Mouse (Mus musculus): ENCODE data around the gene Chrna10. TPM values are rescaled to one million over a fixed set of nuclear protein-coding genes. Genes with fewer than 3 reads are reported as not detected.

The Chrna10 gene
- not detected in 2 replicates for total RNA-seq (2012; rRNA removed)
- not detected for polyA plus RNA-seq (2012; ENCODE audit: insufficient read depth in 1 of 2, insufficient read length in 2 of 2, low read depth in 1 of 2, low replicate concordance in 2 of 2, missing spikeins in 1 of 2)

DNA sequence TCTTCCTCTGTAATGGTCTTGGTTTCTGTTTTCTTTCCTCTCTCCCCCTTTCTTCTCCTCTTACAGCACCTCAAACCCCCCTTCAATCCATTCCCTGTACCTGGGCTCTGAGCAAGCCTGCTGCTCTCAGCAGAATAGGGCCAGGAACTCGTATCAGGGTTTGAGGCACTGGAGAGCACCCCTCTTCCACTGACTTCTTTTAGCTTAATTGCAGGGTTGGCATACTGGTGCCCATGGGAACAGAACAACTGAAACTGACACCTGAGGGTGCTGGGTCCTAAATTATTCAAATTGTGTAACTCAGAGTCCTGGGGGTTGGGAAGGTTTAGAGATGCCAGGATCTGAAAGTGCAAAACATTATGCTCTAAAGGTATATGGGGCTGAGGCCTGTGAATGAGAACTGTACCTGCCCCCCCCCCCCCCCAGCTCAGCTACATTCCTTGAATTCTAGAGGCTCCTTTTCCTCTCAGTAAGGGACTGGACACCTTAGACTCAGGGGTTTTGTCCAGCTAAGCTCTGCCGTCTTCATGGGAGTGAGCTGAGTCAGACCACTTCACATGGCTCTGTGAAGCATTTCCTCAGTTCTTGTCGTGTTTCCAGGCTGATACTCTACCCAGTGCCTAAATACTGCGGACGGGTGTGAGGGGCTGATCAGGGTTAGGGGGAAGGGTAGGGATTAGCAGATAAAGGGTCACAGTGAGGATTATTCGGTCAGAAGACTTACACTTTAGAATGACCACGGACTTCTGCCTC lies at the start of gene Chrna10:
Chrna10 (minus strand) TSS at position 250 of the 753 bp plus-strand sequence.
- H3K4me3 ChIP-seq (ENCODE audit: control insufficient read depth in 1 of 2, insufficient read depth in 1 of 2, low read depth in 2 of 2, low read length in 2 of 2): no peak within 1 kb of the TSS
- H3K36me3 ChIP-seq (ENCODE audit: control insufficient read depth in 1 of 2, insufficient read depth in 2 of 2, low read length in 2 of 2): peaks cover 0 to 9% of the 10 kb centered on the region in 2 experiments; a peak in 2 of 4 replicates
- H3K4me1 ChIP-seq (ENCODE audit: control insufficient read depth in 1 of 2, insufficient read depth in 2 of 2, low read length in 2 of 2): no peaks in the 10 kb centered on the region
- H3K9ac ChIP-seq (ENCODE audit: control insufficient read depth, low read depth, low read length, poor library complexity, severe bottlenecking): no peak within 1 kb of the TSS
- H3K27ac ChIP-seq (ENCODE audit: control insufficient read depth, low read depth, low read length): no peak within 1 kb of the TSS
- DNase-seq (ENCODE audit: low read depth, low spot score): no peak
- TF ChIP-seq TCF12 (IDR thresholded peaks at IDR 0.05; ENCODE audit: low read depth, low read length) (no peak), UBTF (IDR thresholded peaks at IDR 0.05; ENCODE audit: borderline replicate concordance, insufficient read depth, low read depth, low read length) (no peak), MXI1 (IDR thresholded peaks at IDR 0.05; ENCODE audit: low read depth, low read length) (no peak), E2F4 (IDR thresholded peaks at IDR 0.05; ENCODE audit: borderline replicate concordance, low read depth, low read length) (no peak), ZC3H11A (IDR thresholded peaks at IDR 0.05; ENCODE audit: low read depth, low read length) (no peak), CTCF (IDR thresholded peaks at IDR 0.05 in 2 of 3, conservative IDR thresholded peaks at IDR 0.05 in 1 of 3; ENCODE audit: control insufficient read depth in 1 of 3, insufficient read depth in 1 of 3, low read depth in 2 of 3, low read length in 3 of 3, poor library complexity in 1 of 3, severe bottlenecking in 1 of 3) (no peak), ETS1 (IDR thresholded peaks at IDR 0.05; ENCODE audit: low read depth, low read length) (no peak), MEF2A (IDR thresholded peaks at IDR 0.05; ENCODE audit: extremely low read depth, insufficient replicate concordance, low read depth, low read length, poor library complexity, severe bottlenecking) (no peak), USF2 (IDR thresholded peaks at IDR 0.05; ENCODE audit: borderline replicate concordance in 1 of 2, insufficient read depth in 1 of 2, low read depth in 1 of 2, low read length in 2 of 2) (no peak), MAX (IDR thresholded peaks at IDR 0.05; ENCODE audit: low read length) (no peak), ZKSCAN1 (IDR thresholded peaks at IDR 0.05; ENCODE audit: low read depth, low read length) (no peak), GABPA (IDR thresholded peaks at IDR 0.05; ENCODE audit: low read depth, low read length) (no peak), GATA1 (IDR thresholded peaks at IDR 0.05; ENCODE audit: low read depth, low read length) (no peak), RCOR1 (IDR thresholded peaks at IDR 0.05; ENCODE audit: low read depth, low read length) (no peak), POLR2A (IDR thresholded peaks at IDR 0.05; ENCODE audit: control insufficient read depth in 1 of 2, insufficient read depth in 1 of 2, low read depth in 1 of 2, low read length in 2 of 2, poor library complexity in 1 of 2) (no peak), MAFK (IDR thresholded peaks at IDR 0.05; ENCODE audit: borderline replicate concordance, low read depth, low read length) (no peak), ZNF384 (IDR thresholded peaks at IDR 0.05; ENCODE audit: low read depth, low read length) (no peak), CHD1 (IDR thresholded peaks at IDR 0.05; ENCODE audit: low read depth, low read length) (no peak), POLR2AphosphoS2 (IDR thresholded peaks at IDR 0.05; ENCODE audit: low read length) (no peak)
- H3K9me3 ChIP-seq (replicated peaks; ENCODE audit: insufficient read depth, low read length): no peaks in the 10 kb centered on the region
- no peaks in the 10 kb centered on the region; a peak in 1 of 4 replicates for H3K27me3 ChIP-seq (ENCODE audit: control insufficient read depth in 1 of 2, insufficient read depth in 2 of 2, low read length in 2 of 2)
- H3K79me2 ChIP-seq (ENCODE audit: control insufficient read depth, insufficient read depth, low read length, poor library complexity): no peaks in the 10 kb centered on the region
